In genomic region chr5:24416222-24416736, GRCm38 (mm10) we compare ENCODE assay signal across 1 mouse cellular context.
TF ChIP-seq lines count a peak whose summit lies in the region.

No protein-coding gene starts in this region.

TF ChIP-seq in CH12.LX, 34 proteins besides CTCF, POLR2A, EP300 and RAD21:
- TF ChIP-seq PAX5 (IDR thresholded peaks at IDR 0.05; ENCODE audit: low read length) (no peak), SMC3 (IDR thresholded peaks at IDR 0.05; ENCODE audit: low read depth, low read length) (peak; percentile 55), JUN (IDR thresholded peaks at IDR 0.05; ENCODE audit: insufficient read depth, low read depth, low read length) (no peak)
